Mouse (Mus musculus) lung, embryonic 16.5 days (tissue): ENCODE results near the gene Spindoc. TPM values are rescaled to one million over a fixed set of nuclear protein-coding genes. Genes with fewer than 3 reads are reported as not detected.
"Not testable (repeated sequence)": the region's sequence is repeated elsewhere in the genome, so short reads cannot be mapped to it uniquely, and the experiment has no call there.

Experiments
- ATAC-seq: fragments of 200-750 bp; cut with Nextera tagmentation; 2 replicates; pipeline ENCODE4 v1.8.0; 2017; ENCODE audit warnings: low read depth, mild to moderate bottlenecking, moderate library complexity
- H3K27ac ChIP-seq: fragments of 300-500 bp; sonication (generic); 2 replicates; pipeline ENCODE4 v1.5.1; 2014; ENCODE audit warnings: mild to moderate bottlenecking, control low read depth, low read length
- H3K27me3 ChIP-seq: fragments of 300-500 bp; sonication (generic); 2 replicates; pipeline ENCODE4 v1.6.1; 2014; ENCODE audit warnings: low read depth, low read length, mixed read lengths; ENCODE audit not compliant: control insufficient read depth, insufficient read depth
- H3K36me3 ChIP-seq: fragments of 300-500 bp; sonication (generic); 2 replicates; pipeline ENCODE4 v1.6.1; 2014; ENCODE audit warnings: low read length; ENCODE audit not compliant: control insufficient read depth, insufficient read depth
- H3K4me1 ChIP-seq: fragments of 300-500 bp; sonication (generic); replicated peaks from 2 replicates; pipeline ENCODE4 v1.6.1; 2014; ENCODE audit warnings: low read length, mixed read lengths; ENCODE audit not compliant: control insufficient read depth, insufficient read depth
- H3K4me2 ChIP-seq: fragments of 300-500 bp; sonication (generic); 2 replicates; pipeline ENCODE4 v1.6.1; 2014; ENCODE audit warnings: low read depth, low read length, control low read depth
- H3K4me3 ChIP-seq: fragments of 300-500 bp; sonication (generic); 2 replicates; pipeline ENCODE4 v1.5.1; 2014; ENCODE audit warnings: mild to moderate bottlenecking, low read length, control low read depth
- H3K9ac ChIP-seq: fragments of 300-500 bp; sonication (generic); 2 replicates; pipeline ENCODE4 v1.6.1; 2014; ENCODE audit warnings: low read length, control low read depth
- H3K9me3 ChIP-seq: fragments of 300-500 bp; sonication (generic); 2 replicates; pipeline ENCODE4 v1.6.1; 2016; ENCODE audit warnings: low read length; ENCODE audit not compliant: control insufficient read depth
- WGBS: fragments of 180-500 bp; shearing (Covaris S2); extraction: QIAGEN DNeasy Blood & Tissue Kit; methylation state at CpG from one replicate; pipeline ENCODE4 v1.1.7; 2014; 5-methylcytosine and 5-hydroxymethylcytosine counted together
- polyA plus RNA-seq: library from polyadenylated mRNA; unstranded; fragments of >200 nt; fragmentation: Nextera tagmentation; extraction: Ambion mirVana; gene quantifications from 2 replicates; pipeline ENCODE4 v1.2.1, GENCODE M21; 2015

Spindoc gene
- polyA plus RNA-seq, 1 experiment from 2014 or later, result 25.7 TPM

- no peak overlapping the region for H3K27ac ChIP-seq
Observed at GRCm38 (mm10) chr19:7404623-7405229, 21.9 kb upstream of the Spindoc start.

GRCm38 (mm10) chr19:7400635-7401034, 17.8 kb upstream of the Spindoc start:
- H3K4me3 ChIP-seq, result no peak overlapping the region
- no peaks in the 10 kb centered on the region for H3K9me3 ChIP-seq
- H3K4me2 ChIP-seq, result peak overlapping the region; percentile 23
- 57% methylated on average over 11 of the region's 11 CpGs for WGBS
- no peaks in the 10 kb centered on the region for H3K36me3 ChIP-seq
- H3K27ac ChIP-seq, result peak overlapping the region; percentile 34; the same call in 1 of the 2 replicates
- H3K9ac ChIP-seq, result no peak overlapping the region
- peak; percentile 29 for ATAC-seq
- no peaks in the 10 kb centered on the region for H3K27me3 ChIP-seq
- H3K4me1 ChIP-seq, result peaks cover 8% of the 10 kb centered on the region

More at GRCm38 (mm10) chr19:7404623-7405229, 21.9 kb upstream of the Spindoc start:
- Histone ChIP-seq H3K9ac (no peak overlapping the region), H3K27me3 (no peaks in the 10 kb centered on the region), H3K4me1 (peaks cover 6% of the 10 kb centered on the region), H3K36me3 (no peaks in the 10 kb centered on the region), H3K4me2 (no peak overlapping the region), H3K4me3 (no peak overlapping the region), H3K9me3 (no peaks in the 10 kb centered on the region)
- 43% methylated on average over 9 of the region's 9 CpGs for WGBS
- ATAC-seq, result no peak

GRCm38 (mm10) chr19:7398898-7399297, 16.1 kb upstream of the Spindoc start:
- H3K4me2 ChIP-seq, H3K9ac ChIP-seq, H3K4me1 ChIP-seq, H3K9me3 ChIP-seq, H3K27me3 ChIP-seq, H3K27ac ChIP-seq, H3K4me3 ChIP-seq, ATAC-seq, H3K36me3 ChIP-seq: not testable (repeated sequence)
- 31% methylated on average over 24 of the region's 24 CpGs for WGBS

- H3K4me3 ChIP-seq, H3K36me3 ChIP-seq, H3K27ac ChIP-seq, H3K4me2 ChIP-seq, H3K9ac ChIP-seq, H3K4me1 ChIP-seq, H3K9me3 ChIP-seq, H3K27me3 ChIP-seq: not testable (repeated sequence)
- ATAC-seq, result peak; percentile 66
- WGBS, result 51% methylated on average over 9 of the region's 10 CpGs
Observed at GRCm38 (mm10) chr19:7396867-7397826, 14.4 kb upstream of the Spindoc start.

- peaks cover 7% of the 10 kb centered on the region for H3K4me1 ChIP-seq
- no peaks in the 10 kb centered on the region for H3K27me3 ChIP-seq
- 75% methylated on average over 6 of the region's 6 CpGs for WGBS
- peaks cover 7% of the 10 kb centered on the region for H3K9me3 ChIP-seq
- H3K27ac ChIP-seq, result no peak overlapping the region
- ATAC-seq, result no peak
- H3K4me2 ChIP-seq, result no peak overlapping the region
- H3K9ac ChIP-seq, result no peak overlapping the region
- H3K36me3 ChIP-seq, result no peaks in the 10 kb centered on the region; the same call in 1 of the 2 replicates
- no peak overlapping the region for H3K4me3 ChIP-seq
Observed at GRCm38 (mm10) chr19:7388488-7388887, 5.7 kb upstream of the Spindoc start.

GRCm38 (mm10) chr19:7386042-7386441, 3.2 kb upstream of the Spindoc start:
- no peak for ATAC-seq
- H3K36me3 ChIP-seq, result no peaks in the 10 kb centered on the region; the same call in 1 of the 2 replicates

GRCm38 (mm10) chr19:7382248-7382902, 419 bp downstream of the Spindoc start:
- WGBS, result 0% methylated on average over 57 of the region's 60 CpGs
- peak overlapping the region; percentile 85 for H3K27ac ChIP-seq
- no peaks in the 10 kb centered on the region for H3K27me3 ChIP-seq
- peak overlapping the region; percentile 75 for H3K4me3 ChIP-seq
- peak overlapping the region; percentile 89 for H3K4me2 ChIP-seq
- H3K36me3 ChIP-seq, result peaks cover 3% of the 10 kb centered on the region; the same call in 1 of the 2 replicates
- H3K4me1 ChIP-seq, result peaks cover 18% of the 10 kb centered on the region
- no peaks in the 10 kb centered on the region for H3K9me3 ChIP-seq
- ATAC-seq, result peak; percentile 59
- H3K9ac ChIP-seq, result peak overlapping the region; percentile 88

More at GRCm38 (mm10) chr19:7386042-7386441, 3.2 kb upstream of the Spindoc start:
- no peaks in the 10 kb centered on the region for H3K27me3 ChIP-seq
- no peak overlapping the region for H3K27ac ChIP-seq
- no peak overlapping the region for H3K9ac ChIP-seq
- WGBS, result 77% methylated on average over 2 of the region's 2 CpGs
- H3K4me2 ChIP-seq, result no peak overlapping the region
- H3K9me3 ChIP-seq, result peaks cover 6% of the 10 kb centered on the region
- no peak overlapping the region for H3K4me3 ChIP-seq
- peaks cover 17% of the 10 kb centered on the region for H3K4me1 ChIP-seq

- H3K9me3 ChIP-seq, result no peaks in the 10 kb centered on the region
- H3K27me3 ChIP-seq, result no peaks in the 10 kb centered on the region
- peak overlapping the region; percentile 88 for H3K9ac ChIP-seq
- peaks cover 3% of the 10 kb centered on the region; the same call in 1 of the 2 replicates for H3K36me3 ChIP-seq
- peak overlapping the region; percentile 89 for H3K4me2 ChIP-seq
- peak overlapping the region; percentile 75 for H3K4me3 ChIP-seq
- WGBS, result 3% methylated on average over 8 of the region's 8 CpGs
- H3K4me1 ChIP-seq, result peaks cover 18% of the 10 kb centered on the region
- H3K27ac ChIP-seq, result peak overlapping the region; percentile 85
- ATAC-seq, result no peak
Observed at GRCm38 (mm10) chr19:7381906-7382247, 917 bp downstream of the Spindoc start.

GRCm38 (mm10) chr19:7377639-7378038, 5.2 kb downstream of the Spindoc start:
- H3K4me3 ChIP-seq, result no peak overlapping the region
- ATAC-seq, result no peak
- H3K27me3 ChIP-seq, result no peaks in the 10 kb centered on the region
- WGBS, result 73% methylated on average over 2 of the region's 2 CpGs
- H3K9ac ChIP-seq, result no peak overlapping the region
- H3K4me1 ChIP-seq, result peaks cover 8% of the 10 kb centered on the region
- H3K4me2 ChIP-seq, result no peak overlapping the region
- H3K9me3 ChIP-seq, result no peaks in the 10 kb centered on the region
- peaks cover 27% of the 10 kb centered on the region for H3K36me3 ChIP-seq
- H3K27ac ChIP-seq, result no peak overlapping the region
